Mouse (Mus musculus): ENCODE data around the gene Nectin2. TPM values are rescaled to one million over a fixed set of nuclear protein-coding genes. Genes with fewer than 3 reads are reported as not detected.

Nectin2 gene
- polyA plus RNA-seq (2015; fragmentation: Illumina TruSeq; extraction: RNeasy Lipid Tissue Mini Kit (QIAGEN cat#74804); ENCODE audit: insufficient read depth, low replicate concordance), result 6.5 TPM

DNA sequence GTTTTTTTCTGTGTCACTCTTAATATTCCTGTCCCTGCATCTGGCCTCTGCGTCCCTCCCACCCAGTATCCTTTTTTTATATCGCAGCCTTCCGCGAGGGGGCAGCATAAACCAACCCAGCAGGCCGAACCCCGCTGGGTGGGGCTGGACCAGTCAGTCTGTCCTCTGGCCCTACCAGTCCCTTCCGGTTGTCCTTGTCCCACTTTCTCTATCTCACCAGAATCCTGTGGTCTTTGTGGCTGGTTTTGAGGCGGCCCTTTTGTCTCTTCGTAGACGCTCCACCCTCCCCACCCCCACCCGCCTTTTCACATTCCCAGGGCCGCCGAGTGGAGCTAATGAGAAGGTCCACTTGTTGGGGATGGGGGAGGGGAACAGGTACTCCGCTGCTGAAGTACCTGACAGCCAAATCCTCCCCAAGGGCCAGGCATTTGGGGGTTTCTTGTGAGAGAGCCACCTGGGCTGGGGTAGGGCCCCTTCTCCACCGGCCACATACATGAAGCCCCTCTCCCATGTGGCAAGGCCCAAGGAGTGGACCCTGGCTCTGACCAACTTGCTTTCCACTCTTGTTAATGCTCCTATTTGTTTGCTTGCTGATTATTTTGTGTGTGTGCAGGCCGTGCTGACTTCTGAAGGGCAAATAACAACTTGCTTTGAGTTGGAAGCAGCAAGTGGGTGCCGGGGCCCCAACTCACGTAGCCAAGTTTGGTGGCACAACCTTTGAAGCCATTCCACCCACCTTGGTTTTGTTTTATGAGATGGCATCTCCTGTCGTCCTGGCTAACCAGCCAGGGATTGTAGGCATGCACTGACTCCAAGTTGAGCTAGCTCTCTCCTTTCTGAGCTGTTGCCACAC, at the start of gene Nectin2:
Gene Nectin2 (minus strand): TSS at position 267 of the 853 bp plus-strand sequence.

DNA sequence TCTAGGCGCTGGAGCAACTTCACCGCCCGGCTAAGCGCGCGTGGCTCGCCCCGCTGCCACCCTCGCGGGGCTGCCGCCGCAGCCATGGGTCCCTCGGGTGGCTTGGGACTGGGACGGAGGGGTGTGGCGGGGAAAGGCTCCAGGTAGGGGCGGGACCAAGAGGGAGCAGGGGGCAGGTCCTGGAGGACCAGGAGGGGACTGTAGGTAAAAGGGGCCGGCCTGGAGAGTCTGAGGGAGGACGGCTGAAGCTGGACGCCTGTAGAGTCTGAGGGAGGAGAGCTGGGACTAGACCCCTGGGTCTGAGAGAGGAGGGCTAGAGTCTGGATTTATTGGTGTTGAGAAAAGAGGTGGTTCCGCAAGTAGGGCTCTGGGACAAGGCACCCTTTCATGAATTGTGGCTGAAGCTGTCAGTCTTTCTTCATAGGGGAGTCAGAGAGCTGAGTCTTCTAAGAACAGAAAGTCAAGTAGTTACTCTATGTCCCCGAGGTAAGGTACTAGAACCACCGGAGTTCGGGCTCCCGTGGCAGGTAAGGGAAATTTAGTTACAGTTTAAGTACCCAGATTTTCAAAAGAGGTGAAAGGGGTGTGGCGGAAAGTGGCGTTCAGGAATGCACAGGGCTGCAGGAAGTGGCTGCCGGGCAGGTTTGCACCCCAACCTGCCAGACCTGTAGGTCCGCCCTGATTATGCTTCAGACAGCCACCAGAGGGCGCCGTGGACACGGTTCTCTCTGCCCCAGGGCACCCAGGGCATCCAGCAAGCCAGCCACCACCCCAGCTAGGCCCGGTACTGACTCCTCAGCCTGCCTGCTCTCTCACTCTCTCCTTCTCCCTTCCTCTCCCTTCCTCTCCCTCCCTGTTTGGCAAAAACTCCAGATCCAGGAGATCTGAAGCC, 46.7 kb upstream of the Nectin2 start, which contains the start of gene Cblc:
Gene Cblc (minus strand): TSS at position 113 of the 892 bp plus-strand sequence.

GRCm38 (mm10) chr7:19770984-19771391, 20.7 kb upstream of the Nectin2 start, which contains the start of gene Bcam:
Gene Bcam (minus strand): TSS chr7:19771016.

GRCm38 (mm10) chr7:19715239-19716054, 34.8 kb downstream of the Nectin2 start, which contains the start of gene Tomm40:
Gene Tomm40 (minus strand): TSS chr7:19715438.

GRCm38 (mm10) chr7:19698907-19699826, 51.1 kb downstream of the Nectin2 start, which contains the start of gene Apoe:
Gene Apoe (minus strand): TSS chr7:19699188.

GRCm38 (mm10) chr7:19691873-19692865, 58.1 kb downstream of the Nectin2 start, which contains the start of gene Apoc1:
Gene Apoc1 (minus strand): TSS chr7:19692660.

DNA sequence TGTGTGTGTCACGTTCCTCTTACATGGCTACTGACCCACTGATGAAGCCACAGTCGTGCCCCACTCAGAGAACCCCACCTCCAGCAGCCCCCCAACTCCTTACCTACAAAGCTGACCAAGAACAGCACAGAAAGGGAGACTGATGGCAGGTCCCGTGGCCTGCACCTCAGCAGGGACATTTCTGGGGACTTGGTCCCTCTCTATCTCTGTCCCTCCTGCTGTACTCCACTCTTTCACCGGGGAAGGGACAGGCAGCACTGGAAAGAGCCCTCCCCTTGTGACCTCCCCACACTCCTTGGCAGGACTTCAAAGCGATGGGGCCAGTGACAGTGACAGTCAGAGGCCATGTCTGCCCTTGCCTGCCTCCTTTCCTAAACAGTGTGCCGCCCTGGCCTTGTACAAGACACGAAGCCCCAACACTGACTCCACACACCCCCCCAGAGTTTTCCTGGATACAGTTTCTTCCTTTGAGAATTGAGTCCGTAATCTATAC, 69.0 kb downstream of the Nectin2 start, which contains the start of the genes Gm44805 and Apoc4:
Gene Gm44805 (minus strand): TSS at position 222 of the 493 bp plus-strand sequence.
Gene Apoc4 (minus strand): TSS at position 278 of the 493 bp plus-strand sequence.

GRCm38 (mm10) chr7:19677872-19678271, 72.4 kb downstream of the Nectin2 start, which contains the start of gene Apoc2:
Gene Apoc2 (minus strand): TSS chr7:19677941.

Other genes with a start within 250 kb of the Nectin2 start
- 8.9 TPM for gene Bloc1s3, start 242.1 kb downstream of the Nectin2 start, polyA plus RNA-seq (2015; fragmentation: Illumina TruSeq; extraction: RNeasy Lipid Tissue Mini Kit (QIAGEN cat#74804); ENCODE audit: insufficient read depth, low replicate concordance)
- 4.6 TPM for gene Trappc6a, start 242.1 kb downstream of the Nectin2 start, polyA plus RNA-seq (2015; fragmentation: Illumina TruSeq; extraction: RNeasy Lipid Tissue Mini Kit (QIAGEN cat#74804); ENCODE audit: insufficient read depth, low replicate concordance)
- gene Nkpd1, start 232.6 kb downstream of the Nectin2 start, polyA plus RNA-seq (2015; fragmentation: Illumina TruSeq; extraction: RNeasy Lipid Tissue Mini Kit (QIAGEN cat#74804); ENCODE audit: insufficient read depth, low replicate concordance), result 0.26 TPM
- gene Ppp1r37, start 187.4 kb downstream of the Nectin2 start, polyA plus RNA-seq (2015; fragmentation: Illumina TruSeq; extraction: RNeasy Lipid Tissue Mini Kit (QIAGEN cat#74804); ENCODE audit: insufficient read depth, low replicate concordance), result 6.9 TPM
- 2.5 TPM for gene Zfp296, start 173.2 kb downstream of the Nectin2 start, polyA plus RNA-seq (2015; fragmentation: Illumina TruSeq; extraction: RNeasy Lipid Tissue Mini Kit (QIAGEN cat#74804); ENCODE audit: insufficient read depth, low replicate concordance)
- gene Gemin7, start 172.9 kb downstream of the Nectin2 start, polyA plus RNA-seq (2015; fragmentation: Illumina TruSeq; extraction: RNeasy Lipid Tissue Mini Kit (QIAGEN cat#74804); ENCODE audit: insufficient read depth, low replicate concordance), result 77.3 TPM
- 39.0 TPM for gene Clasrp, start 146.0 kb downstream of the Nectin2 start, polyA plus RNA-seq (2015; fragmentation: Illumina TruSeq; extraction: RNeasy Lipid Tissue Mini Kit (QIAGEN cat#74804); ENCODE audit: insufficient read depth, low replicate concordance)
- 33.2 TPM for gene Relb, start 121.0 kb downstream of the Nectin2 start, polyA plus RNA-seq (2015; fragmentation: Illumina TruSeq; extraction: RNeasy Lipid Tissue Mini Kit (QIAGEN cat#74804); ENCODE audit: insufficient read depth, low replicate concordance)
- 90.3 TPM for gene Clptm1, start 85.5 kb downstream of the Nectin2 start, polyA plus RNA-seq (2015; fragmentation: Illumina TruSeq; extraction: RNeasy Lipid Tissue Mini Kit (QIAGEN cat#74804); ENCODE audit: insufficient read depth, low replicate concordance)
- 2.6 TPM for gene Apoc2, start 72.5 kb downstream of the Nectin2 start, polyA plus RNA-seq (2015; fragmentation: Illumina TruSeq; extraction: RNeasy Lipid Tissue Mini Kit (QIAGEN cat#74804); ENCODE audit: insufficient read depth, low replicate concordance)
- gene Gm44805, start 69.1 kb downstream of the Nectin2 start, polyA plus RNA-seq (2015; fragmentation: Illumina TruSeq; extraction: RNeasy Lipid Tissue Mini Kit (QIAGEN cat#74804); ENCODE audit: insufficient read depth, low replicate concordance), result not detected
- gene Apoc4, start 69.0 kb downstream of the Nectin2 start, polyA plus RNA-seq (2015; fragmentation: Illumina TruSeq; extraction: RNeasy Lipid Tissue Mini Kit (QIAGEN cat#74804); ENCODE audit: insufficient read depth, low replicate concordance), result not detected
- 27.6 TPM for gene Apoc1, start 57.8 kb downstream of the Nectin2 start, polyA plus RNA-seq (2015; fragmentation: Illumina TruSeq; extraction: RNeasy Lipid Tissue Mini Kit (QIAGEN cat#74804); ENCODE audit: insufficient read depth, low replicate concordance)
- gene Apoe, start 51.3 kb downstream of the Nectin2 start, polyA plus RNA-seq (2015; fragmentation: Illumina TruSeq; extraction: RNeasy Lipid Tissue Mini Kit (QIAGEN cat#74804); ENCODE audit: insufficient read depth, low replicate concordance), result 297 TPM
- gene Tomm40, start 35.0 kb downstream of the Nectin2 start, polyA plus RNA-seq (2015; fragmentation: Illumina TruSeq; extraction: RNeasy Lipid Tissue Mini Kit (QIAGEN cat#74804); ENCODE audit: insufficient read depth, low replicate concordance), result 9.2 TPM
- 2.9 TPM for gene Bcam, start 20.5 kb upstream of the Nectin2 start, polyA plus RNA-seq (2015; fragmentation: Illumina TruSeq; extraction: RNeasy Lipid Tissue Mini Kit (QIAGEN cat#74804); ENCODE audit: insufficient read depth, low replicate concordance)
- 0.40 TPM for gene Cblc, start 46.3 kb upstream of the Nectin2 start, polyA plus RNA-seq (2015; fragmentation: Illumina TruSeq; extraction: RNeasy Lipid Tissue Mini Kit (QIAGEN cat#74804); ENCODE audit: insufficient read depth, low replicate concordance)
- gene Bcl3, start 72.3 kb upstream of the Nectin2 start, polyA plus RNA-seq (2015; fragmentation: Illumina TruSeq; extraction: RNeasy Lipid Tissue Mini Kit (QIAGEN cat#74804); ENCODE audit: insufficient read depth, low replicate concordance), result 48.7 TPM
- not detected for gene Gm19345, start 101.5 kb upstream of the Nectin2 start, polyA plus RNA-seq (2015; fragmentation: Illumina TruSeq; extraction: RNeasy Lipid Tissue Mini Kit (QIAGEN cat#74804); ENCODE audit: insufficient read depth, low replicate concordance)
- gene Ceacam16, start 110.8 kb upstream of the Nectin2 start, polyA plus RNA-seq (2015; fragmentation: Illumina TruSeq; extraction: RNeasy Lipid Tissue Mini Kit (QIAGEN cat#74804); ENCODE audit: insufficient read depth, low replicate concordance), result 1.2 TPM
- 0.32 TPM for gene Ceacam19, start 137.5 kb upstream of the Nectin2 start, polyA plus RNA-seq (2015; fragmentation: Illumina TruSeq; extraction: RNeasy Lipid Tissue Mini Kit (QIAGEN cat#74804); ENCODE audit: insufficient read depth, low replicate concordance)
- gene Pvr, start 170.7 kb upstream of the Nectin2 start, polyA plus RNA-seq (2015; fragmentation: Illumina TruSeq; extraction: RNeasy Lipid Tissue Mini Kit (QIAGEN cat#74804); ENCODE audit: insufficient read depth, low replicate concordance), result 22.2 TPM
- gene Igsf23, start 200.3 kb upstream of the Nectin2 start, polyA plus RNA-seq (2015; fragmentation: Illumina TruSeq; extraction: RNeasy Lipid Tissue Mini Kit (QIAGEN cat#74804); ENCODE audit: insufficient read depth, low replicate concordance), result 1.6 TPM
- gene Ceacam20, start 214.9 kb upstream of the Nectin2 start, polyA plus RNA-seq (2015; fragmentation: Illumina TruSeq; extraction: RNeasy Lipid Tissue Mini Kit (QIAGEN cat#74804); ENCODE audit: insufficient read depth, low replicate concordance), result not detected
- not detected for gene Nlrp9b, start 241.0 kb upstream of the Nectin2 start, polyA plus RNA-seq (2015; fragmentation: Illumina TruSeq; extraction: RNeasy Lipid Tissue Mini Kit (QIAGEN cat#74804); ENCODE audit: insufficient read depth, low replicate concordance)

All from spleen, adult 10 weeks (tissue).